Mouse (Mus musculus) ES-E14 (cell line): Measurements from ENCODE around the gene Wnt7a.

Experiments
- HCFC1 ChIP-seq: IDR thresholded peaks from 2 replicates; pipeline ENCODE4 v1.6.1; 2012; ENCODE audit warnings: low read length, inconsistent platforms, borderline replicate concordance; ENCODE audit not compliant: insufficient read depth
- ZNF384 ChIP-seq: IDR thresholded peaks from 2 replicates; pipeline ENCODE4 v1.6.1; 2012; ENCODE audit warnings: low read depth, low read length, inconsistent platforms

DNA sequence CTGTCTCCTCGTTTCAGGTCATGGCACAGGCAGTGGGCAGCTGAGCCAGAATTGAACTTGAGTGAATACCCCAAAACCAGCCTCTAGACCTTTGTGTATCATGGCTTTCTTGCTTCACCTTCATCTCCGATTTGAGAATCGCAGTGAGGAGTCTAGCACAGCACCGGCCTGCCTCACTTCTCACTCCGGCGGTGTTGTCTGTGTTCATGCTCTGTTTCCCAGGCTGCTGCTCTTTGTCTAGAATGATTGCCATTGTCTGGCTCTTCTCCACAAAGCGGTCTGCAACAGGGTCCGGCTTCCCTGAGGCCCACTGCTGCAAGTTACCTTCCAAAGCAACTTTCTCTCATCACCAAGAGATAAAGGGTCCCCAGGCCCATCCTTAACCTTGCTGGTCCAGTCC, 79.3 kb downstream of the Wnt7a start:
- no peak for TF ChIP-seq ZNF384
- no peak for TF ChIP-seq HCFC1
